Mouse (Mus musculus) heart, postnatal 0 days (tissue): ENCODE results near the gene Scaf8.

Experiments used
- CTCF ChIP-seq: IDR thresholded peaks from 2 replicates; pipeline ENCODE4 v1.5.1; 2016; ENCODE audit warnings: antibody characterized with exemption, control low read depth, low read depth
- EP300 ChIP-seq: IDR thresholded peaks from 2 replicates; pipeline ENCODE4 v1.6.1; 2016; ENCODE audit warnings: antibody characterized with exemption, low read depth

DNA sequence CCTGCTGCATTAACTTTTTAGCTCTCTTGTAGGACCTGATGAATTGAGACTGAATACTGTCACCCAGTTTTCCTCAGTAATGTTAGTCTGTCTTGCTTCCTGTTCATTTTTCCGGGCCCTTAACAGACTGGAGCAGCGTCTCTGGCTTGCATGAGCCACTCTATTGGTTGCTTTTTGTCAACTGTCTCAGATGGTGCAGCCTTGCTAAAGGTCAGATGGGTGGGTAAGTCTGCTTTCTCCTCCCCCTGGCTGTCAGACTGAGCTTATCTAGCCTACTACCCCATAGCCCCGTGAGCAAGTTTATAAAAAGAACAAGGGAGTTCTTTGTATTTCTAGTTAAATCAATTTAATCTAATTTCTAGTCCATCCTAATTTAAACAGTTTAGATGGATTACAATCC lies 23.6 kb downstream of the Scaf8 start:
- no peak for TF ChIP-seq EP300
- no peak for TF ChIP-seq CTCF
